Comparison of ENCODE assay signal across 8 mouse cellular contexts in the genomic region with DNA sequence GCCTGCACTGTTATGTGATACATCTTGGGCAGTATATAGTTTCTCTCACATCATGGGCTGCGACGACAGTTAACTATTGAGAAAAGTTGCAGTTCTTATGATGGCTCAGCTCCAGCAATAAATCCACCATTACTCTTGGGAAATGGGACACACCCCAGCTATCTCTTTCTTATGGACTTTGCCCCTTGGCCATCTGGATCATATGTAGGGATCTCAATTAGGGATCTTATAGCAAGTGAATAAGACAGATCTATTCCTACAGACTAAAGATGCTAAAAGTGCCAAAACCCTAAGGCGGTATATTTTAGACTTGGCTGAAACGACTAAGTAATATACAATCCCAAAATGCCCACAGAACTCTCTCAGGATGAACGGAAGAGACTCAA. TPM values are rescaled to one million over a fixed set of nuclear protein-coding genes. Genes with fewer than 3 reads are reported as not detected.
DNase-seq lines count a peak whose midpoint lies in the region; ATAC-seq and TF ChIP-seq lines count a peak whose summit lies in the region.

No protein-coding gene starts in this region.

- WGBS in kidney, adult 2 months: under 1% methylated on average over 5 of the region's 5 CpGs
- WGBS in forebrain, postnatal 0 days: 19% methylated on average over 5 of the region's 5 CpGs

- H3K9ac ChIP-seq in forebrain, postnatal 0 days: peak overlapping the region; percentile 15; the same call in 1 of the 2 replicates

- ATAC-seq in forebrain, postnatal 0 days: no peak

- peak overlapping the region; percentile 35; the same call in 1 of the 2 replicates for H3K4me3 ChIP-seq in kidney, adult 2 months (ENCODE audit: insufficient read depth, low read depth, low read length)
- peak overlapping the region; percentile 58 for H3K4me3 ChIP-seq in forebrain, postnatal 0 days (ENCODE audit: low read depth, low read length)

- H3K27ac ChIP-seq in kidney, adult 2 months (ENCODE audit: insufficient read depth, low read depth, low read length): peak overlapping the region; percentile 64; the same call in 1 of the 2 replicates
- no peak overlapping the region for H3K27ac ChIP-seq in forebrain, postnatal 0 days (ENCODE audit: low read depth, low read length)

- H3K36me3 ChIP-seq in kidney, adult 2 months (ENCODE audit: control insufficient read depth, insufficient read depth, low read length): no peaks in the 10 kb centered on the region
- no peaks in the 10 kb centered on the region for H3K36me3 ChIP-seq in forebrain, postnatal 0 days (ENCODE audit: insufficient read depth)

- H3K4me2 ChIP-seq in forebrain, postnatal 0 days (ENCODE audit: low read depth): peak overlapping the region; percentile 53

- TF ChIP-seq POLR2A in kidney, adult 2 months (IDR thresholded peaks at IDR 0.05; ENCODE audit: low read depth, low read length): no peak

- no peak for DNase-seq in kidney, adult 2 months
- no peak for DNase-seq in kidney, postnatal 14 days
- DNase-seq in c-Kit-negative CD71-positive TER-119-positive erythroid progenitor cells, embryonic 14.5 days (ENCODE audit: low read depth, low spot score): peak; percentile 30
- DNase-seq in forebrain, postnatal 0 days: no peak
- peak; percentile 1 for DNase-seq in lung, postnatal 10 days
- no peak for DNase-seq in ovary, postnatal 10 days (ENCODE audit: low spot score)
- no peak for DNase-seq in thymus, postnatal 25 days
- no peak for DNase-seq in adrenal gland, postnatal 14 days

- no peak for TF ChIP-seq CTCF in kidney, adult 2 months (conservative IDR thresholded peaks at IDR 0.05; ENCODE audit: insufficient read depth, insufficient read length, low read depth, low read length)
- no peak for TF ChIP-seq CTCF in forebrain, postnatal 0 days (IDR thresholded peaks at IDR 0.05; ENCODE audit: low read depth)

- no peaks in the 10 kb centered on the region for H3K27me3 ChIP-seq in kidney, adult 2 months (replicated peaks; ENCODE audit: control insufficient read depth, insufficient read depth, low read length)
- H3K27me3 ChIP-seq in forebrain, postnatal 0 days (ENCODE audit: insufficient read depth, low read length): no peaks in the 10 kb centered on the region

- no peaks in the 10 kb centered on the region for H3K4me1 ChIP-seq in kidney, adult 2 months (ENCODE audit: control insufficient read depth, insufficient read depth, low read length)
- no peaks in the 10 kb centered on the region for H3K4me1 ChIP-seq in forebrain, postnatal 0 days (ENCODE audit: insufficient read depth)

- H3K9me3 ChIP-seq in forebrain, postnatal 0 days (ENCODE audit: low read length): no peaks in the 10 kb centered on the region

RNA-seq across cellular contexts. Expression of a gene that starts 0.5 kb away (rescaled TPM):
- 1.3 and 1.7 TPM in 2 replicates for polyA plus RNA-seq in kidney, adult 2 months (2012; rRNA removed)
- 12.5 and 13.5 TPM in 2 replicates for total RNA-seq in forebrain, postnatal 0 days (2014; rRNA removed)
- 15.3 and 19.3 TPM in 2 replicates for polyA plus RNA-seq in forebrain, postnatal 0 days (2015; fragmentation: Nextera tagmentation; extraction: Ambion mirVana)
- 9.8 and 10.6 TPM in 2 replicates for total RNA-seq in adrenal gland, postnatal 14 days (2021)

Comparison
In these comparisons a context has a peak if more than half of its experiments do, and no peak if none do; other contexts are left out.
1. DNase-seq: peak in c-Kit-negative CD71-positive TER-119-positive erythroid progenitor cells, embryonic 14.5 days (single experiment) and lung, postnatal 10 days (single experiment); none in kidney, adult 2 months (single experiment), kidney, postnatal 14 days (single experiment), forebrain, postnatal 0 days (single experiment), ovary, postnatal 10 days (single experiment), thymus, postnatal 25 days (single experiment) and adrenal gland, postnatal 14 days (single experiment).